Mouse (Mus musculus): ENCODE results near the gene Fbxo10.
"Not testable (repeated sequence)": the region's sequence is repeated elsewhere in the genome, so short reads cannot be mapped to it uniquely, and the experiment has no call there.

The Fbxo10 gene

GRCm38 (mm10) chr4:45084021-45084894 lies at the start of gene Fbxo10:
Gene Fbxo10 (minus strand): TSS chr4:45084604.
- DNase-seq (ENCODE audit: low read depth, low spot score), result peak; percentile 89

DNA sequence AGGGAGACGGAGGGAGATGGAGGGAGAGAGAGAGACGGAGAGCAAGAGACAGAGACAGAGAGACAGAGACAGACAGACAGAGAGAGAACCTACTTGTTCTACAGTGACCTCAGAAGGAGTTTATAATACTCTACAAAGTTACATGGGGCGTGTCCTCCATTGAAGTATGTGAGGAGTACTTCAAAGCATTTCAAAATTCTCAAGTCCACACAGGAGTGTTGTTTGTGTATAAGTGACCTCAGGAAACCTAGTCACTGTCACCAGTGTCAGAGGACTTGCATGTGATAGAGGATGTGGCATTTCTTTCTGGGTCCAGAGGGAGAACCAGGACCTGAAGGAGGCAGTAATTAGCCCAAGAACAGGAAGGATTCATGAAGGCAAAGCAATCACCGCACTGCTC lies 46.6 kb upstream of the Fbxo10 start:
- no peak for DNase-seq (ENCODE audit: low read depth, low spot score)

GRCm38 (mm10) chr4:45121311-45121710 lies 36.9 kb upstream of the Fbxo10 start:
- DNase-seq (ENCODE audit: low read depth, low spot score), result no peak

DNA sequence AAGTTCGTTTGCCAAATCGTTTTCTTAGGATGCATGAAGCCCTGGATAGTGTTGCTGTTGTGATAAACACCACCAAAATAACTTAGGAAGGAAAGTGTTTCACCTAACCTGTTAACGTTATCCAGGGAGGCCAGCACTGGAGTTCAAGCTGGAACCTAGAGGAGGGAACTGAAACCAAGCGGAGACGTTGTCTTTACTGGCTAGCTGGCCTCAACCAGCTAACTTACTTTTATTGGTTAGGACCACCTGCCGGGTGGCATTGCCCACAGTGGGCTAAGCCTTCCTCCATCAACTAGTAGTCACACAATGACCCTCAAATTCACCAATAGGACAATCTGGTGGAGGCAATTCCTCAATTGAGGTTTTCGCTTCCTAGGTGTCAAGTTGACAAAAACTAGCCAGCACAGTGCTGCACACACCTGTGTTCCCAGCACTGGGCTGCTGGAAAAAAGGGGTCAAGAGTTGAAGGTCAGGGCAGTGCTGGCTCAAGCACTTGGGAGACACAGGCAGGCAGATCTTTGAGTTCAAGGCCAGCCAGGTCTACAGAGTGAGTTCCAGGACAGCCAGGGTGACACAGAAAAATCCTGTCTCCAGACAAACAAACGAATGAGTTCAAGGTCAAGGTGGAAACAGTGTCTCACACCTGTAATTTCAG lies 24.2 kb upstream of the Fbxo10 start:
- DNase-seq (ENCODE audit: low read depth, low spot score), result no peak

- peak; percentile 81 for DNase-seq (ENCODE audit: low read depth, low spot score)
Measured at GRCm38 (mm10) chr4:45107601-45108277, 23.3 kb upstream of the Fbxo10 start, which contains the start of gene Tomm5. Gene Tomm5 (minus strand): TSS chr4:45108114.

DNA sequence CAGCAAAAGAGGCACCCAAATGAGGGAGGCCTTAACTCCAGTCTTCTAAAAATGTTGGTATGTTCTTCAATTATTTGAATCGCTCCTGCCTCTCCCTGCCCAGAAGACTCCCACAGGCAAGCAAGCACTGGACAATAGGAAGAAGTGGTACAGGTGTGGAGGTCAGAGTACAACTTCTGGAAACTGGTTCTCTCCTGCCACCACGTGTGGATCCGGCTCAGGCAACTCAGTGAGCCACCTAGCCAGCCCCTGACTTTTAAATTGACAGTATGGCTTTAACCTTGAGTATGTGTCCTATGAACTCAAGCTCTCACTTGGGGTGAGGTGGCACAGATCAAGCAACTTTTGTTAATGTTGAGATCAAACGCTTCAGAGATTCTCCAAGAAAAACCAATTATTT lies 22.7 kb upstream of the Fbxo10 start:
- DNase-seq (ENCODE audit: low read depth, low spot score), result no peak

GRCm38 (mm10) chr4:45106409-45106808 lies 22.0 kb upstream of the Fbxo10 start:
- DNase-seq (ENCODE audit: low read depth, low spot score), result no peak

GRCm38 (mm10) chr4:45097198-45097872 lies 12.9 kb upstream of the Fbxo10 start:
- no peak for DNase-seq (ENCODE audit: low read depth, low spot score)

GRCm38 (mm10) chr4:45084895-45085290 lies 489 bp upstream of the Fbxo10 start:
- DNase-seq (ENCODE audit: low read depth, low spot score), result no peak

GRCm38 (mm10) chr4:45083487-45083886 lies 917 bp downstream of the Fbxo10 start:
- no peak for DNase-seq (ENCODE audit: low read depth, low spot score)

DNA sequence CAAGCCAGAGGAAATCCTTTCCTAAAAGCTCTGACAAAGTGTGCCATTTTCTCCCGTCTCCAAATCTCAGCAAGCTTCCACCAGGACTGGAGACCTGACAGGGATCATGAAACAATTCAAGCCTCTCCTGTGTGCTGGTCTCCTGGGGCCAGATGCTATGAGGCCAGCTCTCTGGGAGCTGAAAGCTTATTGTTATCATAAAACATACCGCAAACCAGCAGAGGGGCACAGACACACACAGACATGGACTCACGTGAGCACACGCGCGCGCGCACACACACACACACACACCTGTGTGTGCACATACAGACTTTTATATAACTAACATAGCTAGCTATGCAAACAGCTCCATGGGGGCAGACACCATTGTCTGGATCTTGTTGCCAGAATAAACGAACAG lies 1.5 kb downstream of the Fbxo10 start:
- no peak for DNase-seq (ENCODE audit: low read depth, low spot score)

DNA sequence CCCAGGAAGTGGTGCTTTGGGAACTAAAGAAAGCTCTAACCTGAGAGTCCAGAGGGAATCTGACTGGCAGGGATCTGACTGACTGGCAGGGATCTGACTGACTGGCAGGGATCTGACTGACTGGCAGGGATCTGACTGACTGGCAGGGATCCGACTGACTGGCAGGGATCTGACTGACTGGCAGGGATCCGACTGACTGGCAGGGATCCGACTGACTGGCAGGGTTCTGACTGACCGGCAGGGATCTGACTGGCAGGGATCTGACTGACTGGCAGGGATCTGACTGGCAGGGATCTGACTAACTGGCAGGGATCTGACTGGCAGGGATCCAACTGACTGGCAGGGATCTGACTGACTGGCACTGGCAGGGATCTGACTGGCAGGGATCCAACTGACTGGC lies 3.4 kb downstream of the Fbxo10 start:
- not testable (repeated sequence) for DNase-seq (ENCODE audit: low read depth, low spot score)

GRCm38 (mm10) chr4:45073544-45073943 lies 10.9 kb downstream of the Fbxo10 start:
- DNase-seq (ENCODE audit: low read depth, low spot score), result no peak

DNA sequence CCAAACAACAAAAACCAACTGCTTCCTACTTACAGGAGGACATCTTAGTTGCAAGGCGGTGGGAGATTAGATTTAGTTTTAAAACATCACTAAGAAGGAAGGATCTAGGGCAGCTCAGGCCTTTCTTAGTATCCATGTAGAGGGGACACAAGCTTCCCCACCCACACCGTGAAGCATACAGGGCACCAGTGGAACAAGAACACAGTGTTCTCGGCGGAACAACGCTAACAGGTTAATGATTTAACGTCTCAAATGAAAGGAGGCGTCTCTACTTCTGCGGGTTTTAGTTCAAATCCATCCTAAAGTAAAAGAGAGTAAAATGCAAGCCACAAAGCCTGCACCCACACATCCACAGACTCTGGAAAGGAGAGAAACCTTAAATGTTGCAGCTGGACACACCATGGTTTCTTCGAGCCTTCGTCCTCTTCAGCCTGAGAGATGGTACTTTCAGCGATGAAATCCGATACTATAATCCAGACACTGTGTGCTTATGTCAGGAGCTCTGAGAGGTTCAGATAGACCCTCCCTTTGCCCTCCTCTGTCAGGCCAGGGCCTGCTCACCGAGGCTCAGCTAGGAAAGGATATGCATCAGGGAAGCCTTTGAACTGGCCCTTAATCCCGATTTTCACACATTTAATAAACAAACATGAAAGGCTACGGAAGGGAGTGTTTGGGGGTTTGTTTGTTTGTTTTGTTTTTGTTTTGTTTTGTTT lies 12.0 kb downstream of the Fbxo10 start:
- no peak for DNase-seq (ENCODE audit: low read depth, low spot score)

DNA sequence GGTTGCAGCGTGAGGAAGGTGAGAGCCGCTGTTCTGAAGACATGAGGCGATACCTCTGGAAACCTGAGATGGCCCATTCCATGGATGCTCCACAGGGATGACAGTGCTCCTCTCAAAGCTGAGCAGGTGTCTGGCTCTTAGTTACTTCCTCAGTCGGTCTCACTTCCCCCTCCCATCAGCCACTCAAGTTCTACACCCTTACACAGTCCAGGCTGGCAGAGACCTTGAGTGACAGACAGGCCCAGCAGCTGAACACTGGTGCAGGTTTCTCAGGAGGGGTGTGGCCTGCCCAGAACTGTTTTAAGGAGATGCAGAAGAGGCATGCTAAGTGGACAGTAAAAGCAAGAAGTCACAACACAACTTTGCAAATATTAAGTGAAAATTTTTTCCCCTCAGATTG lies 16.7 kb downstream of the Fbxo10 start:
- DNase-seq (ENCODE audit: low read depth, low spot score), result no peak

DNA sequence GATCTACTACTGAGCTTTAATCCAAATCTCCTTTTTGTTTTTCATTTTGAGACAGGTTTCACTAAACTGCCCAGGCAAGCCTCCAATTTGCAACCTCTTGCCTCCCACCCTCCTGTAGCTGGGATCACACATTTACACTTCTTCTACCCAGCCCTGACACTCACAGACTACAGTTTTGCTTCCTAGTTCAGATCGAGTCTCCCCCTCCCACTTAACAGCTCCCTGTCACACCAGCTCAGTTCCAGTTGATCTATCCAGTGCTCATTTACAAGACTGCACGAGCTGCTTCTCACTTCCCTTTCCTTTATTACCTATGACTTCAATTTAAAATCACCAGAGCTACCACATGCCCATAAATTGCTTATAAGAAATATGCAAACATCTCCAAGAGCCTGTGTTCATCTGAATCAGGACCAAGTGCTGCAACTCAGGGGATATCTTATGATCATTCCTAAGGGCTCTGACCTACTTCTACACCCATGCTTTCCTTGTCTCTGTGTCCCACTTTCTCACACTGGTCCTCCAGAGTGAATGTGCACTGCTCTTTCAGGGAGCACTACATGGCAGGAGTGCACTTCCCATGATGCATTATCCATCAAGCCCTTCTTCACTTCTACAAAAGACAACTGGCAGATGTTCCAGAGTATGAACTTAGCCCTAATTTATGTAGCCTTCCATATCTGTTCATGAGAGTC lies 18.2 kb downstream of the Fbxo10 start:
- no peak for DNase-seq (ENCODE audit: low read depth, low spot score)

DNA sequence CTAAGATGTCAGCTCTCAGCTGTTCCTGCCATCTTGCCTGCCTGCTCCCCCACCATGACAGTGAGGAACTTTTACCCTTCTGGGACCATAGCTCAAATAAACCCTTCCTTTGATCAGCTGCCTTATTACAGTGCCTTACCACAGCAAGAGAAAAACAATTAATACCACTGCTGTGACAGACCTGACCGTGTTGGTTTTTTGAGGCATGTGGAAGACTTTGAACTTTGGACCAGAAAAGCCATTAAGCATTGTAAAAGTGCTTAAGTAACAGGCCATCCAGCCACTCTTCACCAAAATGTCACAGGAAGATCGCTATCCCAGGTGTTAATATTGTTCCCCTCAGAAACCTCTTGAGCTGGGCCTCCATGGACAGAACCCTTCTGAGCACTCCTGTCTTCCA lies 19.8 kb downstream of the Fbxo10 start:
- DNase-seq (ENCODE audit: low read depth, low spot score), result no peak

DNA sequence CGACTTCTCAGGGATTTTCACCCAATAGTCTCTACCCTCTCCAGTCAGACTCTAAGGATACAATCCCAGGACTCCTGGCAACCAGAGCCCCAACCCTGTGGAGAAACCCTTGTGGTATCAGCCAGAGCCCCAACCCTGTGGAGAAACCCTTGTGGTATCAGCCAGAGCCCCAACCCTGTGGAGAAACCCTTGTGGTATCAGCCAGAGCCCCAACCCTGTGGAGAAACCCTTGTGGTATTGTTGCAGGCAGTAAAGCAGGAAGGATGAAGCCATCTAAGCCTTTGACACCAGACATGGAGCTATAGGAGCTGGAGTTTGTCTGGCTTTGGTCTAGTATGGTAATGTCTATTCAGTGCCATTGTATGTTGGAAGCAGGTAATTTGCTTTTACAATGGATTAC lies 20.6 kb downstream of the Fbxo10 start:
- DNase-seq (ENCODE audit: low read depth, low spot score), result not testable (repeated sequence)

- no peak for DNase-seq (ENCODE audit: low read depth, low spot score)
Measured at GRCm38 (mm10) chr4:45055451-45055850, 29.0 kb downstream of the Fbxo10 start.

GRCm38 (mm10) chr4:45054862-45055261 lies 29.5 kb downstream of the Fbxo10 start:
- DNase-seq (ENCODE audit: low read depth, low spot score), result peak; percentile 9

DNA sequence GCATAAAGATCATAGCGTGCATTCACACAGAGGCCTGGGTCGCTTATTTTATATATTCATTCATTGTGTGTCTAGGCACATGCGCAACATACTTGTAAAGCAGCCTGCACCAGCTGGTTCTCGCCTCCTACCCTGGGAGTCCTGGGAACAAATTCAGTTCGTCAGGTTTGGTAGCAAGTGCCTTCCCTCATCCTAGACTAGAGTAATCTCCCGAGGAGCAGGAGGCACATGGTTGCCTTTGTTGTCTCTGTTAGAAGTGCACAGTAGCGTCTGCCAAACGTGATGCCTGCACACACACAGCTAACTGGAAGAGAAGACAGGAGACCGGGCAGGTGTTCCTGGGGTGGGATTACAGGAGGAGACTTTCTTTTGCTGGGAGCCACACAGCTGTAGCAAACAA lies 36.4 kb downstream of the Fbxo10 start:
- DNase-seq (ENCODE audit: low read depth, low spot score), result no peak
